Comparison of ENCODE assay signal across 14 mouse cellular contexts in genomic region chr2:127742637-127743036, GRCm38 (mm10). TPM values are rescaled to one million over a fixed set of nuclear protein-coding genes. Genes with fewer than 3 reads are reported as not detected.
"Had no signal": no experiment of that assay in that cellular context is flagged by ENCODE, and none has a peak within 500 bp of the region (broad histone marks: within the 10 kb centered on the region; RNA-seq: fewer than 3 reads in every experiment).

No protein-coding gene starts in this region.

- H3K9ac ChIP-seq: hindbrain, embryonic 15.5 days; liver, embryonic 12.5 days; midbrain, embryonic 12.5 days; neural tube, embryonic 13.5 days had no signal

- H3K36me3 ChIP-seq: hindbrain, embryonic 15.5 days; liver, embryonic 12.5 days had no signal

- H3K4me1 ChIP-seq: hindbrain, embryonic 15.5 days; liver, embryonic 12.5 days; midbrain, embryonic 12.5 days; neural tube, embryonic 13.5 days had no signal

- H3K9me3 ChIP-seq: hindbrain, embryonic 15.5 days; liver, embryonic 12.5 days; midbrain, embryonic 12.5 days; neural tube, embryonic 13.5 days had no signal

- H3K4me2 ChIP-seq: hindbrain, embryonic 15.5 days; liver, embryonic 12.5 days; midbrain, embryonic 12.5 days; neural tube, embryonic 13.5 days had no signal

- H3K4me3 ChIP-seq: hindbrain, embryonic 15.5 days; liver, embryonic 12.5 days; midbrain, embryonic 12.5 days; neural tube, embryonic 13.5 days had no signal

- DNase-seq: kidney, adult 11 months; kidney, adult 9 months; kidney, postnatal 36 days; layer of hippocampus, adult 9-11 months; layer of hippocampus, postnatal 36 days; right cerebral cortex, postnatal 14 days; thymus, adult 18-20 months; thymus, postnatal 14 days had no signal

- ATAC-seq: liver, embryonic 12.5 days; midbrain, embryonic 16.5 days had no signal

- H3K27me3 ChIP-seq: hindbrain, embryonic 15.5 days; liver, embryonic 12.5 days; midbrain, embryonic 12.5 days; neural tube, embryonic 13.5 days had no signal

- H3K27ac ChIP-seq: hindbrain, embryonic 15.5 days; kidney, postnatal 0 days; liver, embryonic 12.5 days; midbrain, embryonic 12.5 days; neural tube, embryonic 13.5 days had no signal

RNA-seq across cellular contexts. Expression of gene Mall, which starts 12.9 kb away (rescaled TPM):
- polyA plus RNA-seq: liver, embryonic 12.5 days had no signal
